Mouse (Mus musculus): ENCODE measurements around the gene Gm20721.

GRCm38 (mm10) chr2:174283341-174283740 lies 63.2 kb downstream of the Gm20721 start:
- TF ChIP-seq CTCF (IDR thresholded peaks at IDR 0.05; ENCODE audit: low read depth, low read length) (no peak), POLR2AphosphoS5 (IDR thresholded peaks at IDR 0.05; ENCODE audit: insufficient replicate concordance, low read depth, low read length) (no peak), GATA1 (IDR thresholded peaks at IDR 0.05; ENCODE audit: borderline replicate concordance, low read length) (no peak), TAL1 (conservative IDR thresholded peaks at IDR 0.05; ENCODE audit: low read depth, low read length) (no peak)
